Comparison of ENCODE assay signal across 25 mouse cellular contexts in genomic region chr5:12499791-12500504, GRCm38 (mm10).
DNase-seq lines count a peak whose midpoint lies in the region; ATAC-seq and TF ChIP-seq lines count a peak whose summit lies in the region.
"Had no signal": no experiment of that assay in that cellular context is flagged by ENCODE, and none has a peak within 500 bp of the region (broad histone marks: within the 10 kb centered on the region; RNA-seq: fewer than 3 reads in every experiment).

No protein-coding gene starts in this region.

- intact Hi-C loops in heart, postnatal 14 days (cut with DNase I): loop anchor here (10.0 kb wide), 1 partner anchor 115 kb away; the partner anchor contains the start of gene Sema3d
- intact Hi-C loops in heart, postnatal 25 days (cut with DNase I): loop anchor here (10.0 kb wide), 1 partner anchor 115 kb away; the partner anchor contains the start of gene Sema3d

- TF ChIP-seq CTCF in lung, postnatal 0 days (IDR thresholded peaks at IDR 0.05): no peak
- TF ChIP-seq CTCF in lung, adult 2 months (IDR thresholded peaks at IDR 0.05; ENCODE audit: insufficient read depth, low read length): no peak

- no peak overlapping the region for H3K9ac ChIP-seq in heart, embryonic 12.5 days
- no peak overlapping the region for H3K9ac ChIP-seq in heart, embryonic 15.5 days
- no peak overlapping the region for H3K9ac ChIP-seq in lung, postnatal 0 days (replicated peaks; ENCODE audit: low read depth)
- H3K9ac ChIP-seq: embryonic facial prominence, embryonic 12.5 days; embryonic facial prominence, embryonic 15.5 days; forebrain, postnatal 0 days; hindbrain, embryonic 13.5 days; intestine, embryonic 15.5 days had no signal

- H3K4me1 ChIP-seq in heart, embryonic 12.5 days (replicated peaks): peaks cover 19% of the 10 kb centered on the region
- H3K4me1 ChIP-seq in heart, embryonic 15.5 days (replicated peaks): peaks cover 23% of the 10 kb centered on the region
- H3K4me1 ChIP-seq in lung, postnatal 0 days (ENCODE audit: insufficient read depth, low read depth, low read length): no peaks in the 10 kb centered on the region
- no peaks in the 10 kb centered on the region for H3K4me1 ChIP-seq in lung, adult 2 months (ENCODE audit: control insufficient read depth, insufficient read depth, low read length)
- H3K4me1 ChIP-seq: embryonic facial prominence, embryonic 12.5 days; embryonic facial prominence, embryonic 15.5 days; intestine, embryonic 15.5 days had no signal

- H3K27me3 ChIP-seq in heart, embryonic 12.5 days (replicated peaks): no peaks in the 10 kb centered on the region
- H3K27me3 ChIP-seq in heart, embryonic 15.5 days: no peaks in the 10 kb centered on the region
- no peaks in the 10 kb centered on the region for H3K27me3 ChIP-seq in lung, postnatal 0 days (replicated peaks; ENCODE audit: insufficient read depth, low read length)
- H3K27me3 ChIP-seq: embryonic facial prominence, embryonic 12.5 days; embryonic facial prominence, embryonic 15.5 days; hindbrain, embryonic 13.5 days; intestine, embryonic 15.5 days had no signal

- H3K4me3 ChIP-seq in heart, embryonic 12.5 days: no peak overlapping the region
- H3K4me3 ChIP-seq in heart, embryonic 15.5 days: no peak overlapping the region
- no peak overlapping the region for H3K4me3 ChIP-seq in lung, postnatal 0 days (ENCODE audit: low read depth, low read length)
- H3K4me3 ChIP-seq in lung, adult 2 months (replicated peaks; ENCODE audit: extremely low read depth, low read depth, low read length): no peak overlapping the region
- H3K4me3 ChIP-seq: embryonic facial prominence, embryonic 12.5 days; embryonic facial prominence, embryonic 15.5 days; gastrocnemius, adult 2 months; hindbrain, embryonic 10.5 days; hindbrain, embryonic 13.5 days; intestine, embryonic 15.5 days had no signal

- TF ChIP-seq POLR2A in lung, adult 2 months (IDR thresholded peaks at IDR 0.05; ENCODE audit: borderline replicate concordance, extremely low read depth, low read depth, low read length): no peak

- 0 out of 2 replicates have a peak, but pooled peaks cover 4% of the 10 kb centered on the region for H3K9me3 ChIP-seq in heart, embryonic 12.5 days (replicated peaks)
- H3K9me3 ChIP-seq in heart, embryonic 15.5 days (replicated peaks): no peaks in the 10 kb centered on the region
- no peaks in the 10 kb centered on the region for H3K9me3 ChIP-seq in lung, postnatal 0 days (ENCODE audit: low read length)
- H3K9me3 ChIP-seq: embryonic facial prominence, embryonic 12.5 days; embryonic facial prominence, embryonic 15.5 days; hindbrain, embryonic 10.5 days; hindbrain, embryonic 13.5 days; intestine, embryonic 15.5 days had no signal

- no peak overlapping the region for H3K4me2 ChIP-seq in heart, embryonic 12.5 days
- peak overlapping the region; percentile 29; the same call in 1 of the 2 replicates for H3K4me2 ChIP-seq in heart, embryonic 15.5 days
- no peak overlapping the region for H3K4me2 ChIP-seq in lung, postnatal 0 days (replicated peaks; ENCODE audit: low read depth, low read length)
- H3K4me2 ChIP-seq: embryonic facial prominence, embryonic 12.5 days; embryonic facial prominence, embryonic 15.5 days; hindbrain, embryonic 13.5 days; intestine, embryonic 15.5 days had no signal

- no peak for TF ChIP-seq EP300 in lung, postnatal 0 days (IDR thresholded peaks at IDR 0.05)

- peak; percentile 39; the same call in 1 of the 2 replicates for ATAC-seq in heart, embryonic 12.5 days (ENCODE audit: insufficient number of reproducible peaks, low FRiP score)
- ATAC-seq in heart, embryonic 15.5 days (replicated peaks; ENCODE audit: insufficient number of reproducible peaks, insufficient read depth, low FRiP score, low read depth): peak; percentile 70
- ATAC-seq in lung, postnatal 0 days: peak; percentile 43
- ATAC-seq: CD4-positive, CD25-positive, alpha-beta regulatory T cell, adult 4 months; forebrain, embryonic 14.5 days; forebrain, postnatal 0 days; hindbrain, embryonic 16.5 days; intestine, embryonic 15.5 days had no signal

- no peaks in the 10 kb centered on the region for H3K36me3 ChIP-seq in heart, embryonic 12.5 days
- no peaks in the 10 kb centered on the region for H3K36me3 ChIP-seq in heart, embryonic 15.5 days
- H3K36me3 ChIP-seq in lung, postnatal 0 days (ENCODE audit: insufficient read depth, low read length): no peaks in the 10 kb centered on the region
- H3K36me3 ChIP-seq: embryonic facial prominence, embryonic 12.5 days; embryonic facial prominence, embryonic 15.5 days; hindbrain, embryonic 10.5 days; hindbrain, embryonic 13.5 days; intestine, embryonic 15.5 days had no signal

- no peak for DNase-seq in heart, postnatal 14 days
- no peak for DNase-seq in heart, postnatal 25 days (ENCODE audit: low spot score)
- peak; percentile 56 for DNase-seq in lung, postnatal 0 days (ENCODE audit: low spot score)
- DNase-seq in lung, adult 2 months: no peak
- DNase-seq: adrenal gland, adult 2 months; adrenal gland, postnatal 14 days; cerebellum, adult 11 months; cerebellum, adult 2 months; cerebellum, adult 9-11 months; cerebellum, postnatal 25 days; forebrain, postnatal 0 days; gastrocnemius, adult 2 months; gastrocnemius, postnatal 14 days; kidney, adult 18-20 months; kidney, adult 9 months had no signal

- 31% methylated on average over 6 of the region's 6 CpGs for WGBS in heart, embryonic 12.5 days
- WGBS in heart, embryonic 15.5 days: 31% methylated on average over 6 of the region's 6 CpGs
- 54% methylated on average over 6 of the region's 6 CpGs for WGBS in lung, postnatal 0 days
- WGBS in lung, adult 2 months: 52% methylated on average over 6 of the region's 6 CpGs

- H3K27ac ChIP-seq in heart, embryonic 12.5 days (ENCODE audit: poor library complexity, severe bottlenecking): peak overlapping the region; percentile 56
- H3K27ac ChIP-seq in heart, embryonic 15.5 days: peak overlapping the region; percentile 86
- no peak overlapping the region for H3K27ac ChIP-seq in lung, postnatal 0 days (ENCODE audit: low read length)
- H3K27ac ChIP-seq: embryonic facial prominence, embryonic 12.5 days; embryonic facial prominence, embryonic 15.5 days; gastrocnemius, adult 2 months; hindbrain, embryonic 13.5 days; intestine, embryonic 15.5 days had no signal
